Mouse (Mus musculus) brain, embryonic 14.5 days (tissue): ENCODE results near the gene Uchl5.

ENCODE experiments used
- CTCF ChIP-seq: fragments of 200-500 bp; IDR thresholded peaks from 2 replicates; pipeline ENCODE4 v1.5.1; 2012; ENCODE audit warnings: inconsistent platforms, mild to moderate bottlenecking, moderate library complexity, borderline replicate concordance; ENCODE audit not compliant: insufficient read depth, insufficient read length; ENCODE audit errors: extremely low read depth
- POLR2A ChIP-seq: fragments of 200-500 bp; IDR thresholded peaks from 2 replicates; pipeline ENCODE4 v1.6.1; 2012; ENCODE audit warnings: mild to moderate bottlenecking, inconsistent platforms, borderline replicate concordance; ENCODE audit not compliant: poor library complexity, insufficient read depth, insufficient read length, severe bottlenecking; ENCODE audit errors: extremely low read depth

DNA sequence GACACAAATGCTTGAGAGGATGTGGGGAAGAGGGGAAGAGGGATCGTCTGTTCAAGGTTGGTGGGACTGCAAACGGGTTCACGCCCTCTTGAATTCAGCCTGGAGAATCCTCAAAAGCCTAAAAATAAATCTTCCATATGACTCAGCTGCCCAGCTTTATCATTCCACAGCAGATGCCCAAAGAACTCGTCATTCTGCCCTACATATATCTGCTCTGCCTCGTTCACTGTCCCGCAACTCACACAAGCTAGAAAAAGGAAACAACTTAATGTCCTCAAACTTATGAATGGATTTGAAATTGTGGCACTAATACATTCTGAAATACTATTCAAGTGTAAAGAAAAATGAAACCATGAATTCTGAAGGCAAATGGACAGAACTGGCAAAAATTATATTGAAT is 3.2 kb upstream of the Uchl5 start:
- TF ChIP-seq POLR2A, result no peak
- TF ChIP-seq CTCF, result no peak
